Comparison of ENCODE assay signal across 8 mouse cellular contexts in the genomic region with DNA sequence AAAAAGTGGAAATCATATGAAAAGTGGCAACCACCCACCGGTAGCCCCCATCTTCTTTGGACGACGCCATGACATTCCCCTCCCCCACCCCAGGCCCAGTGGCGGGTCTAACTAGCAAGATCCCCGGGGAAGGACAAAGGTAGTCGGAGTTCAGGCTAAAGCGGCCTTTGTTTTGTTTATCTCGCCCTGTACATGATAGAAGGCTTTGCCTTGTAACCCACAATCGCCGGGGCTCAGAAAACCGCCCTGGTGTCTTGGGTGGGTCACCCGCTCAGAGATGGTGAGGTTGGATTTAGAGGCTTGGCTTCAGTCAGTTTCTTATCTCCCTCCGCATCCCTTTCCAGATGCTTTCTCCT. TPM values are rescaled to one million over a fixed set of nuclear protein-coding genes. Genes with fewer than 3 reads are reported as not detected.
DNase-seq lines count a peak whose midpoint lies in the region; ATAC-seq and TF ChIP-seq lines count a peak whose summit lies in the region.
"Had no signal": no experiment of that assay in that cellular context is flagged by ENCODE, and none has a peak within 500 bp of the region (broad histone marks: within the 10 kb centered on the region; RNA-seq: fewer than 3 reads in every experiment).

No protein-coding gene starts in this region.

- WGBS in hindbrain, postnatal 0 days: 9% methylated on average over 13 of the region's 13 CpGs
- 8% methylated on average over 13 of the region's 13 CpGs for WGBS in midbrain, embryonic 12.5 days

- peak overlapping the region; percentile 100 for H3K27ac ChIP-seq in ES-Bruce4 (ENCODE audit: insufficient read depth, low read length)
- no peak overlapping the region for H3K27ac ChIP-seq in hindbrain, postnatal 0 days
- H3K27ac ChIP-seq in midbrain, embryonic 12.5 days (replicated peaks): no peak overlapping the region

- H3K4me2 ChIP-seq in hindbrain, postnatal 0 days (ENCODE audit: low read depth, low read length): peak overlapping the region; percentile 50
- peak overlapping the region; percentile 46 for H3K4me2 ChIP-seq in midbrain, embryonic 12.5 days (replicated peaks)

- TF ChIP-seq EP300 in ES-Bruce4 (IDR thresholded peaks at IDR 0.05; ENCODE audit: insufficient read depth, low read depth, low read length): peak; percentile 94

- H3K4me3 ChIP-seq in ES-Bruce4 (ENCODE audit: low read depth, low read length): peak overlapping the region; percentile 72
- peak overlapping the region; percentile 15 for H3K4me3 ChIP-seq in hindbrain, postnatal 0 days (ENCODE audit: low read length)
- H3K4me3 ChIP-seq in midbrain, embryonic 12.5 days: peak overlapping the region; percentile 20; the same call in 1 of the 2 replicates

- peak overlapping the region; percentile 72 for H3K9ac ChIP-seq in ES-Bruce4 (ENCODE audit: low read depth, poor library complexity, severe bottlenecking)
- no peak overlapping the region for H3K9ac ChIP-seq in hindbrain, postnatal 0 days (replicated peaks; ENCODE audit: low read length)
- H3K9ac ChIP-seq in midbrain, embryonic 12.5 days (replicated peaks): 0 out of 2 replicates have a peak overlapping the region, but pooled peaks have one; percentile 15

- peak; percentile 97 for DNase-seq in ZHBTc4 (ENCODE audit: low read depth, low spot score)
- DNase-seq in hindbrain, postnatal 0 days (ENCODE audit: low spot score): no peak
- no peak for DNase-seq in layer of hippocampus, postnatal 25 days (ENCODE audit: extremely low spot score in 1 of 2, low spot score in 1 of 2)
- DNase-seq in right cerebral cortex, adult 2 months (ENCODE audit: low spot score in 2 of 2): no peak
- DNase-seq: gastrocnemius, postnatal 14 days had no signal

- no peaks in the 10 kb centered on the region for H3K9me3 ChIP-seq in ES-Bruce4 (replicated peaks; ENCODE audit: control insufficient read depth, insufficient read depth, low read length, poor library complexity, severe bottlenecking)
- H3K9me3 ChIP-seq in hindbrain, postnatal 0 days (ENCODE audit: low read length): no peaks in the 10 kb centered on the region
- H3K9me3 ChIP-seq in midbrain, embryonic 12.5 days: no peaks in the 10 kb centered on the region

- TF ChIP-seq POLR2A in ES-Bruce4 (IDR thresholded peaks at IDR 0.05; ENCODE audit: insufficient read depth, low read length): no peak

- no peak for ATAC-seq in hindbrain, postnatal 0 days
- ATAC-seq in midbrain, embryonic 12.5 days (ENCODE audit: low FRiP score, low read depth): no peak; the same call in 1 of the 2 replicates
- ATAC-seq in monocyte, adult 5-6 weeks (replicated peaks; ENCODE audit: insufficient number of reproducible peaks, low FRiP score, low TSS enrichment, poor library complexity, severe bottlenecking): no peak

- no peak for TF ChIP-seq CTCF in ES-Bruce4 (IDR thresholded peaks at IDR 0.05; ENCODE audit: low read depth, low read length)
- TF ChIP-seq CTCF in hindbrain, postnatal 0 days (IDR thresholded peaks at IDR 0.05; ENCODE audit: low read depth): no peak

- H3K36me3 ChIP-seq in ES-Bruce4 (ENCODE audit: control insufficient read depth, insufficient read depth, low read length, poor library complexity, severe bottlenecking): no peaks in the 10 kb centered on the region
- H3K36me3 ChIP-seq in hindbrain, postnatal 0 days (ENCODE audit: insufficient read depth, low read length): no peaks in the 10 kb centered on the region
- H3K36me3 ChIP-seq in midbrain, embryonic 12.5 days: no peaks in the 10 kb centered on the region

- H3K4me1 ChIP-seq in ES-Bruce4 (ENCODE audit: control insufficient read depth, insufficient read depth, low read length): peaks cover 7% of the 10 kb centered on the region
- H3K4me1 ChIP-seq in hindbrain, postnatal 0 days (ENCODE audit: insufficient read depth, low read length): peaks cover 3% of the 10 kb centered on the region; the same call in 1 of the 2 replicates
- 0 out of 2 replicates have a peak, but pooled peaks cover 5% of the 10 kb centered on the region for H3K4me1 ChIP-seq in midbrain, embryonic 12.5 days

- no peaks in the 10 kb centered on the region for H3K27me3 ChIP-seq in ES-Bruce4 (ENCODE audit: control insufficient read depth, insufficient read depth, low read length, poor library complexity, severe bottlenecking)
- no peaks in the 10 kb centered on the region for H3K27me3 ChIP-seq in hindbrain, postnatal 0 days (ENCODE audit: insufficient read depth, low read length)
- H3K27me3 ChIP-seq in midbrain, embryonic 12.5 days: no peaks in the 10 kb centered on the region

RNA-seq across cellular contexts. Expression of a gene that starts 54.4 kb away (rescaled TPM):
- 94.4 and 98.1 TPM in 2 replicates for polyA plus RNA-seq in ES-Bruce4 (2011; ENCODE audit: insufficient read depth, insufficient read length, low read depth, missing spikeins)
- 22.3 and 25.7 TPM in 2 replicates for total RNA-seq in hindbrain, postnatal 0 days (2014; rRNA removed)
- 17.2 and 19.5 TPM in 2 replicates for polyA plus RNA-seq in hindbrain, postnatal 0 days (2015; fragmentation: Nextera tagmentation; extraction: Ambion mirVana)
- 33.9 and 36.5 TPM in 2 replicates for polyA plus RNA-seq in midbrain, embryonic 12.5 days (2016; fragmentation: Nextera tagmentation; extraction: Ambion mirVana)
- total RNA-seq in monocyte, adult 5-6 weeks (2017): 36.6 to 52.3 TPM (median 38.8 TPM) in 3 replicates
- 10 to 100 TPM; 34.3 to 36.5 TPM for total RNA-seq in layer of hippocampus, postnatal 25 days (2021)

Comparison
In these comparisons a context has a peak if more than half of its experiments do, and no peak if none do; other contexts are left out.
1. H3K4me3 ChIP-seq: peak in every context shown above with its lines; median percentile 72 in ES-Bruce4; 20 in midbrain, embryonic 12.5 days; 15 in hindbrain, postnatal 0 days.